Mouse (Mus musculus) C2C12 (cell line): Measurements from ENCODE around the gene Got2. TPM values are rescaled to one million over a fixed set of nuclear protein-coding genes. Genes with fewer than 3 reads are reported as not detected.

Experiments used
- H3K27me3 ChIP-seq: one replicate; pipeline ENCODE4 v1.6.1; 2011; ENCODE audit not compliant: control insufficient read depth, insufficient read depth, insufficient read length
- H3K36me3 ChIP-seq: one replicate; pipeline ENCODE4 v1.6.1; 2011; ENCODE audit not compliant: control insufficient read depth, insufficient read depth
- H3K4me3 ChIP-seq: one replicate; pipeline ENCODE4 v1.5.1; 2011; ENCODE audit warnings: mild to moderate bottlenecking, control low read depth; ENCODE audit not compliant: poor library complexity, insufficient read depth, severe bottlenecking
- H3K79me2 ChIP-seq: one replicate; pipeline ENCODE4 v1.6.1; 2011; ENCODE audit not compliant: control insufficient read depth, insufficient read depth
- H3K79me3 ChIP-seq: one replicate; pipeline ENCODE4 v1.6.1; 2011; ENCODE audit warnings: low read depth, control low read depth
- H3ac ChIP-seq: one replicate; pipeline ENCODE3; 2011; ENCODE audit warnings: low read depth; ENCODE audit not compliant: control insufficient read depth, insufficient read length
- CEBPB ChIP-seq: IDR thresholded peaks from one replicate; pipeline ENCODE4 v1.6.1; 2011; ENCODE audit warnings: low read depth, mild to moderate bottlenecking, control low read depth, moderate library complexity
- CTCF ChIP-seq: IDR thresholded peaks from one replicate; pipeline ENCODE4 v1.5.1; 2011; ENCODE audit not compliant: control insufficient read depth, insufficient read depth, insufficient read length
- FOSL1 ChIP-seq: IDR thresholded peaks from one replicate; pipeline ENCODE4 v1.8.0; 2011; ENCODE audit warnings: mild to moderate bottlenecking, low read length; ENCODE audit not compliant: poor library complexity, insufficient read depth, severe bottlenecking
- MAX ChIP-seq: IDR thresholded peaks from one replicate; pipeline ENCODE4 v1.6.1; 2011; ENCODE audit warnings: mild to moderate bottlenecking, control low read depth
- MYOD1 ChIP-seq: IDR thresholded peaks from one replicate; pipeline ENCODE4 v1.6.1; 2011; ENCODE audit warnings: low read depth; ENCODE audit not compliant: control insufficient read depth, insufficient read length
- MYOG ChIP-seq: IDR thresholded peaks from one replicate; pipeline ENCODE4 v1.6.1; 2011; ENCODE audit not compliant: control insufficient read depth, insufficient read length; ENCODE audit errors: extremely low read depth
- USF1 ChIP-seq: IDR thresholded peaks from one replicate; pipeline ENCODE4 v1.6.1; 2011; ENCODE audit warnings: low read depth, mild to moderate bottlenecking, control low read depth, moderate library complexity
- polyA plus RNA-seq: library from polyadenylated mRNA; unstranded; fragments of >200 nt; fragmentation: generic; extraction: Trizol; gene quantifications from one replicate; pipeline ENCODE4 v1.2.1, GENCODE M21; 2012; ENCODE audit warnings: missing spikeins

Got2 gene
- polyA plus RNA-seq, 1 experiment, result 189 TPM

GRCm38 (mm10) chr8:95886647-95887577 is 1.4 kb downstream of the Got2 start:
- TF ChIP-seq MYOD1 (no peak), CTCF (no peak), CEBPB (no peak), MAX (no peak), USF1 (no peak), MYOG (no peak), FOSL1 (no peak)
- Histone ChIP-seq H3K27me3 (no peaks in the 10 kb centered on the region), H3K79me2 (peaks cover 62% of the 10 kb centered on the region), H3ac (peak overlapping the region; percentile 92), H3K4me3 (peak overlapping the region; percentile 92), H3K79me3 (peaks cover 52% of the 10 kb centered on the region), H3K36me3 (no peaks in the 10 kb centered on the region)

- TF ChIP-seq CEBPB (no peak), CTCF (no peak)
- Histone ChIP-seq H3K36me3 (no peaks in the 10 kb centered on the region), H3K27me3 (no peaks in the 10 kb centered on the region), H3K79me3 (peaks cover 56% of the 10 kb centered on the region), H3K4me3 (no peak overlapping the region), H3K79me2 (peaks cover 71% of the 10 kb centered on the region), H3ac (no peak overlapping the region)
Observed at GRCm38 (mm10) chr8:95885966-95886365, 2.4 kb downstream of the Got2 start.

- H3K4me3 ChIP-seq, result no peak overlapping the region
- peak; percentile 37 for TF ChIP-seq MYOD1
- no peak for TF ChIP-seq CEBPB
- no peak overlapping the region for H3ac ChIP-seq
- no peaks in the 10 kb centered on the region for H3K36me3 ChIP-seq
- H3K27me3 ChIP-seq, result no peaks in the 10 kb centered on the region
- peaks cover 78% of the 10 kb centered on the region for H3K79me2 ChIP-seq
- H3K79me3 ChIP-seq, result peaks cover 61% of the 10 kb centered on the region
Observed at GRCm38 (mm10) chr8:95885271-95885841, 3.0 kb downstream of the Got2 start.

GRCm38 (mm10) chr8:95884491-95884890 is 3.9 kb downstream of the Got2 start:
- Histone ChIP-seq H3K36me3 (no peaks in the 10 kb centered on the region), H3K27me3 (no peaks in the 10 kb centered on the region), H3K4me3 (no peak overlapping the region), H3K79me2 (peaks cover 86% of the 10 kb centered on the region), H3K79me3 (peaks cover 66% of the 10 kb centered on the region), H3ac (no peak overlapping the region)
- no peak for TF ChIP-seq MYOG
- TF ChIP-seq CEBPB, result no peak
- TF ChIP-seq USF1, result no peak
- no peak for TF ChIP-seq MAX
- TF ChIP-seq MYOD1, result no peak
- TF ChIP-seq FOSL1, result no peak
- no peak for TF ChIP-seq CTCF

GRCm38 (mm10) chr8:95882191-95882590 is 6.2 kb downstream of the Got2 start:
- no peak overlapping the region for H3K4me3 ChIP-seq
- H3ac ChIP-seq, result no peak overlapping the region
- H3K79me3 ChIP-seq, result peaks cover 67% of the 10 kb centered on the region
- TF ChIP-seq MYOG (no peak), CTCF (no peak), MAX (no peak), FOSL1 (no peak), MYOD1 (no peak), USF1 (no peak), CEBPB (no peak)
- H3K36me3 ChIP-seq, result peaks cover 2% of the 10 kb centered on the region
- H3K27me3 ChIP-seq, result no peaks in the 10 kb centered on the region
- peaks cover 98% of the 10 kb centered on the region for H3K79me2 ChIP-seq
